Mouse (Mus musculus) skeletal muscle tissue, postnatal 0 days (tissue): ENCODE measurements around the gene Gm20873. TPM values are rescaled to one million over a fixed set of nuclear protein-coding genes. Genes with fewer than 3 reads are reported as not detected.

Experiments used
- polyA plus RNA-seq: library from polyadenylated mRNA; unstranded; fragments of >200 nt; fragmentation: Nextera tagmentation; extraction: Ambion mirVana; gene quantifications from 2 replicates; pipeline ENCODE4 v1.2.1, GENCODE M21; 2015

Gm20873 gene
- polyA plus RNA-seq = not detected in 2 replicates

GRCm38 (mm10) chrY:6266798-6267197, at the start of gene Gm20873:
Gene Gm20873 (plus strand): TSS chrY:6267098.

GRCm38 (mm10) chrY:6237895-6238294, 29.0 kb upstream of the Gm20873 start, which contains the start of gene Gm21746:
Gene Gm21746 (minus strand): TSS chrY:6237995.

Other genes with a start within 250 kb of the Gm20873 start
- not detected in 2 replicates for gene Gm21746, start 29.1 kb upstream of the Gm20873 start, polyA plus RNA-seq